Mouse (Mus musculus) liver, adult 2 months (tissue): Measurements from ENCODE around the gene Tcea2. TPM values are rescaled to one million over a fixed set of nuclear protein-coding genes. Genes with fewer than 3 reads are reported as not detected.

Experiments used
- DNase-seq: peaks from one replicate; pipeline ENCODE4 v3.0.0-alpha.2; 2011; ENCODE audit warnings: low read depth, low spot score; ENCODE audit errors: extremely low read depth
- H3K27ac ChIP-seq: fragments of 200-500 bp; replicated peaks from 2 replicates; pipeline ENCODE4 v1.5.1; 2012; ENCODE audit warnings: low read depth, mild to moderate bottlenecking, control low read depth, inconsistent platforms, low read length; ENCODE audit not compliant: insufficient read depth
- H3K27me3 ChIP-seq: fragments of 200-500 bp; 2 replicates; pipeline ENCODE4 v1.6.1; 2012; ENCODE audit warnings: mild to moderate bottlenecking, moderate library complexity, low read length, inconsistent platforms; ENCODE audit not compliant: control insufficient read depth, insufficient read depth
- H3K36me3 ChIP-seq: fragments of 200-500 bp; 2 replicates; pipeline ENCODE4 v1.6.1; 2012; ENCODE audit warnings: low read length, inconsistent platforms; ENCODE audit not compliant: control insufficient read depth, insufficient read depth
- H3K4me1 ChIP-seq: fragments of 200-500 bp; 2 replicates; pipeline ENCODE4 v1.6.1; 2011; ENCODE audit warnings: low read length; ENCODE audit not compliant: control insufficient read depth, insufficient read depth
- H3K4me3 ChIP-seq: fragments of 200-500 bp; 2 replicates; pipeline ENCODE4 v1.5.1; 2011; ENCODE audit warnings: low read depth, mild to moderate bottlenecking, control low read depth, low read length, moderate library complexity; ENCODE audit not compliant: insufficient read depth
- H3K79me2 ChIP-seq: fragments of 200-500 bp; 2 replicates; pipeline ENCODE4 v1.6.1; 2012; ENCODE audit warnings: inconsistent platforms, mild to moderate bottlenecking, low read length, moderate library complexity; ENCODE audit not compliant: control insufficient read depth, insufficient read depth
- H3K9ac ChIP-seq: fragments of 200-500 bp; 2 replicates; pipeline ENCODE4 v1.6.1; 2012; ENCODE audit warnings: low read depth, mild to moderate bottlenecking, control low read depth, inconsistent platforms, low read length
- CTCF ChIP-seq: fragments of 200-500 bp; IDR thresholded peaks from 2 replicates; pipeline ENCODE4 v1.5.1; 2011; ENCODE audit warnings: low read depth, low read length, control low read depth
- POLR2A ChIP-seq: fragments of 200-500 bp; IDR thresholded peaks from 2 replicates; pipeline ENCODE4 v1.6.1; 2011; ENCODE audit warnings: low read length, control low read depth; ENCODE audit not compliant: insufficient read depth; ENCODE audit errors: extremely low read depth
- WGBS: fragments of 180-500 bp; shearing (Covaris S2); methylation state at CpG from one replicate; pipeline ENCODE4 v1.1.7; 2018; 5-methylcytosine and 5-hydroxymethylcytosine counted together
- polyA plus RNA-seq: library from polyadenylated mRNA; depleted of rRNA; stranded (reverse); fragments of >200 nt; gene quantifications from 2 replicates; pipeline ENCODE4 v1.2.3, GENCODE M21; 2012; rRNA removed
- total RNA-seq: library from RNA; depleted of rRNA; stranded (reverse); fragments of >200 nt; gene quantifications from 2 replicates; pipeline ENCODE4 v1.2.3, GENCODE M21; 2014; rRNA removed

The Tcea2 gene
- total RNA-seq (1.1 and 1.4 TPM in 2 replicates), polyA plus RNA-seq (1.8 and 2.8 TPM in 2 replicates)

GRCm38 (mm10) chr2:181679951-181680715 lies at the start of gene Tcea2:
Tcea2 (plus strand) TSS chr2:181680310.
- H3K27me3 ChIP-seq: no peaks in the 10 kb centered on the region
- no peaks in the 10 kb centered on the region for H3K79me2 ChIP-seq
- H3K9ac ChIP-seq: peak within 1 kb of the TSS; percentile 79
- H3K36me3 ChIP-seq: no peaks in the 10 kb centered on the region
- TF ChIP-seq POLR2A (0 out of 2 replicates have a peak, but pooled peaks have one; percentile 20), CTCF (no peak)
- peaks cover 8% of the 10 kb centered on the region; the same call in 1 of the 2 replicates for H3K4me1 ChIP-seq
- peak; percentile 66 for DNase-seq
- peak within 1 kb of the TSS; percentile 45 for H3K27ac ChIP-seq
- H3K4me3 ChIP-seq: peak within 1 kb of the TSS; percentile 78
- whole genome bisulfite sequencing: under 1% methylated on average over 69 of the region's 69 CpGs

DNA sequence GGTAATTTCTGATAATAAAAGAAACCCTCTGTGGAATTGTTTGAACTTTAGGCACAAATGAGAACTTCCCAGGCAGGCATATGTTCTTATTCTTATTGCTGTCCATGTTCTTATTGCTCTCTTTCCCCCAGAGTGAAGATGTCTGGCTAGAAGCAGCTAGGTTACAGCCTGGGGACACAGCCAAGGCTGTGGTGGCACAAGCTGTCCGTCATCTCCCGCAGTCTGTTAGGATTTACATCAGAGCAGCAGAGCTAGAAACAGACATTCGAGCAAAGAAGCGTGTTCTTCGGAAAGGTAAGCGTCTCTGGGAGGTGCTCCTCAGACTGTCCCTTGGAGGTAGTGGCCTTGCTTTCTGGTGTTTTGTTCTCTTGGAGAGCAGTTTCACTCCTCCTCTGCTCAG lies 47.5 kb upstream of the Tcea2 start:
- Histone ChIP-seq H3K4me1 (peaks cover 10% of the 10 kb centered on the region), H3K79me2 (peaks cover 8% of the 10 kb centered on the region; the same call in 1 of the 2 replicates), H3K27me3 (no peaks in the 10 kb centered on the region), H3K4me3 (no peak overlapping the region), H3K27ac (no peak overlapping the region), H3K9ac (no peak overlapping the region), H3K36me3 (peaks cover 68% of the 10 kb centered on the region)
- 93% methylated on average over 6 of the region's 6 CpGs for WGBS
- no peak for DNase-seq
- TF ChIP-seq CTCF (no peak), POLR2A (no peak)

DNA sequence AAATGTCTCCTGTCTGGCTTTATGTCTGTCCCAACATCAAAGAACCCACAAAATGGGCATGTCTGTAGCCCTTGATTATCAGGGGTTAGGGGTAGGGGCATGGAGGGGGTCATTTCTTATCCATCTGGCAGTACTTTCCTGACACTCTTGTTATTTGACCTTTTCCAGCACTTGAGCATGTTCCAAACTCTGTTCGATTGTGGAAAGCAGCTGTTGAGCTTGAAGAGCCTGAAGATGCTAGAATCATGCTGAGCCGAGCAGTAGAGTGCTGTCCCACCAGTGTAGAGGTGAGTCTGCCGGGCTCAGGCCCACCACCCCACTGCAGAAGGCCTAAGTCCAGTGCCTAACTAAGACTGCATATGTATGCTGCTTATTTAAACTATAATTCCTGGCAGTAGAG lies 44.2 kb upstream of the Tcea2 start:
- H3K36me3 ChIP-seq: peaks cover 82% of the 10 kb centered on the region
- peak overlapping the region; percentile 19; the same call in 1 of the 2 replicates for H3K27ac ChIP-seq
- no peak overlapping the region for H3K9ac ChIP-seq
- no peak for TF ChIP-seq CTCF
- no peak for TF ChIP-seq POLR2A
- WGBS: 48% methylated on average over 3 of the region's 3 CpGs
- no peaks in the 10 kb centered on the region for H3K27me3 ChIP-seq
- 0 out of 2 replicates have a peak, but pooled peaks cover 2% of the 10 kb centered on the region for H3K79me2 ChIP-seq
- DNase-seq: peak; percentile 68
- no peak overlapping the region for H3K4me3 ChIP-seq
- peaks cover 8% of the 10 kb centered on the region for H3K4me1 ChIP-seq

DNA sequence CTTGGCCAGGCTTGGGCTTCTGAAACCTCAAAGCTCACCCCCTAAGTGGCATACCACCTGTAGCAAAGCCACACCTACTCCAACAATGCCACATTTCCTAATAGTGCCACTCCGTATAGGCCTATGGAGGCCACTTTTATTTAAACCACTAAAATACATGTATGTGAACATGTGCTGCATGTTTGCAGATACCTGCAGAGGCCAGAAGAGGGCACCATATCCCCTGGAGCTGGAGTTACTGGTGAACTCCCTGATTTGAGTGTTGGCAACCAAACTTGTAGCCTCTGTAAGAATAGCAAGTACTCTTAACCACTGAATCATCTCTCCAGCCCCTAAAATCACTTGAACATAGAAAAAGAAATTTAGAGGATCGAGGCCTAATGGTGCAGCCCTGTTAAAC lies 35.7 kb upstream of the Tcea2 start:
- Histone ChIP-seq H3K27me3 (no peaks in the 10 kb centered on the region), H3K4me1 (no peaks in the 10 kb centered on the region), H3K27ac (no peak overlapping the region), H3K4me3 (no peak overlapping the region), H3K36me3 (peaks cover 72% of the 10 kb centered on the region), H3K79me2 (no peaks in the 10 kb centered on the region; the same call in 1 of the 2 replicates), H3K9ac (no peak overlapping the region)
- WGBS: 94% methylated on average over 2 of the region's 2 CpGs
- peak; percentile 47 for DNase-seq
- TF ChIP-seq CTCF (peak; percentile 66; the same call in 1 of the 2 replicates), POLR2A (no peak)

GRCm38 (mm10) chr2:181645666-181646065 lies 34.4 kb upstream of the Tcea2 start:
- Histone ChIP-seq H3K9ac (no peak overlapping the region), H3K4me3 (no peak overlapping the region), H3K36me3 (peaks cover 75% of the 10 kb centered on the region), H3K27ac (no peak overlapping the region), H3K4me1 (no peaks in the 10 kb centered on the region), H3K79me2 (no peaks in the 10 kb centered on the region; the same call in 1 of the 2 replicates), H3K27me3 (no peaks in the 10 kb centered on the region)
- WGBS: 95% methylated on average over 3 of the region's 3 CpGs
- TF ChIP-seq CTCF (no peak), POLR2A (no peak)
- no peak for DNase-seq
